ENCODE assay signal across 18 mouse cellular contexts in the genomic region with DNA sequence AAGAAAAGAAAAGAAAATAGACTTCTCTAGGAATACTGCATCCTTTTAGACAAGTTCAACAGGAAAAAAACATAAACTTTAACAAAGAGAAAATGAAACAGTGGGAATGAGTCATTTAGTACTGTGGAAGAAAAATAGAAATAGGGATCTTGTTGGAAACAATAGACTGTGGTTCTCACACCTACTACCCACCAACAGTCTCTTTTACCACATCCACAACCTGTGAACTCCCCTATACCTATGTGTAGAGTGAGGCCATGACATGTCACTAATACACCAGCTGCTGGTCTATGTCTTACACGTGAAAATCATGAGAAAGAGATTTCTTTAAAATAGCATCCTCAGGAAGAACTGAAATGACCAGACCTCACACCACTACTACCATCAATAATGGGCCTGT. TPM values are rescaled to one million over a fixed set of nuclear protein-coding genes. Genes with fewer than 3 reads are reported as not detected.
DNase-seq lines count a peak whose midpoint lies in the region; ATAC-seq and TF ChIP-seq lines count a peak whose summit lies in the region.
"Had no signal": no experiment of that assay in that cellular context is flagged by ENCODE, and none has a peak within 500 bp of the region (broad histone marks: within the 10 kb centered on the region; RNA-seq: fewer than 3 reads in every experiment).

No protein-coding gene starts in this region.

- DNase-seq in induced T-regulatory cell, adult 2 months (ENCODE audit: low read depth), result peak; percentile 53
- no peak for DNase-seq in heart, postnatal 4 days
- no peak for DNase-seq in hindbrain, postnatal 0 days (ENCODE audit: low spot score)
- no peak for DNase-seq in heart, adult 2 months
- DNase-seq: adrenal gland, adult 8-10 months; adrenal gland, postnatal 14 days; adrenal gland, postnatal 36 days; cerebellum, adult 11-12 months; cerebellum, adult 2 months; cerebellum, adult 9-10 months; cerebellum, postnatal 10 days; cerebellum, postnatal 25 days; forebrain, postnatal 0 days had no signal

- no peaks in the 10 kb centered on the region for H3K79me2 ChIP-seq in heart, adult 2 months (replicated peaks; ENCODE audit: control insufficient read depth, insufficient read depth, low read length)

- 77% methylated on average over 1 of the region's 1 CpGs for WGBS in hindbrain, postnatal 0 days
- WGBS in heart, adult 2 months, result 72% methylated on average over 1 of the region's 1 CpGs

- H3K27ac ChIP-seq in hindbrain, postnatal 0 days, result no peak overlapping the region
- no peak overlapping the region for H3K27ac ChIP-seq in heart, adult 2 months
- H3K27ac ChIP-seq: embryonic facial prominence, embryonic 10.5 days; embryonic facial prominence, embryonic 12.5 days; forebrain, embryonic 13.5 days; forebrain, embryonic 15.5 days had no signal

- H3K9me3 ChIP-seq in hindbrain, postnatal 0 days (ENCODE audit: low read length), result no peaks in the 10 kb centered on the region
- H3K9me3 ChIP-seq: embryonic facial prominence, embryonic 10.5 days; embryonic facial prominence, embryonic 12.5 days; forebrain, embryonic 13.5 days; forebrain, embryonic 15.5 days had no signal

- no peak overlapping the region for H3K4me2 ChIP-seq in hindbrain, postnatal 0 days (ENCODE audit: low read depth, low read length)
- H3K4me2 ChIP-seq: embryonic facial prominence, embryonic 12.5 days; forebrain, embryonic 13.5 days; forebrain, embryonic 15.5 days had no signal

- no peaks in the 10 kb centered on the region for H3K36me3 ChIP-seq in hindbrain, postnatal 0 days (ENCODE audit: insufficient read depth, low read length)
- H3K36me3 ChIP-seq in heart, adult 2 months (ENCODE audit: control insufficient read depth, insufficient read depth, low read length), result no peaks in the 10 kb centered on the region
- H3K36me3 ChIP-seq: embryonic facial prominence, embryonic 12.5 days had no signal

- H3K27me3 ChIP-seq in hindbrain, postnatal 0 days (ENCODE audit: insufficient read depth, low read length), result no peaks in the 10 kb centered on the region
- H3K27me3 ChIP-seq in heart, adult 2 months (ENCODE audit: control insufficient read depth, insufficient read depth, low read length), result no peaks in the 10 kb centered on the region
- H3K27me3 ChIP-seq: embryonic facial prominence, embryonic 12.5 days; forebrain, embryonic 13.5 days; forebrain, embryonic 15.5 days had no signal

- TF ChIP-seq POLR2A in heart, adult 2 months (IDR thresholded peaks at IDR 0.05; ENCODE audit: insufficient read depth, low read depth, low read length), result no peak

- H3K9ac ChIP-seq in hindbrain, postnatal 0 days (replicated peaks; ENCODE audit: low read length), result no peak overlapping the region
- H3K9ac ChIP-seq in heart, adult 2 months (ENCODE audit: low read depth, low read length), result no peak overlapping the region
- H3K9ac ChIP-seq: embryonic facial prominence, embryonic 12.5 days; forebrain, embryonic 13.5 days; forebrain, embryonic 15.5 days; forebrain, postnatal 0 days had no signal

- no peak for TF ChIP-seq EP300 in heart, adult 2 months (IDR thresholded peaks at IDR 0.05; ENCODE audit: insufficient read depth, low read depth, low read length)

- no peak for TF ChIP-seq CTCF in hindbrain, postnatal 0 days (IDR thresholded peaks at IDR 0.05; ENCODE audit: low read depth)
- TF ChIP-seq CTCF in heart, adult 2 months (IDR thresholded peaks at IDR 0.05), result no peak

- intact Hi-C loops in heart, adult 2 months (cut with DNase I), result no loop called here

- no peaks in the 10 kb centered on the region for H3K4me1 ChIP-seq in hindbrain, postnatal 0 days (ENCODE audit: insufficient read depth, low read length)
- no peaks in the 10 kb centered on the region for H3K4me1 ChIP-seq in heart, adult 2 months (ENCODE audit: control insufficient read depth, insufficient read depth, low read length)
- H3K4me1 ChIP-seq: embryonic facial prominence, embryonic 10.5 days; embryonic facial prominence, embryonic 12.5 days; forebrain, embryonic 13.5 days; forebrain, embryonic 15.5 days had no signal

- H3K4me3 ChIP-seq in hindbrain, postnatal 0 days (ENCODE audit: low read length), result no peak overlapping the region
- no peak overlapping the region for H3K4me3 ChIP-seq in heart, adult 2 months
- H3K4me3 ChIP-seq: embryonic facial prominence, embryonic 10.5 days; embryonic facial prominence, embryonic 12.5 days; forebrain, embryonic 13.5 days; forebrain, embryonic 15.5 days had no signal

- peak; percentile 29 for ATAC-seq in CD4-positive, CD25-positive, alpha-beta regulatory T cell, adult 4 months
- ATAC-seq in hindbrain, postnatal 0 days, result no peak
- ATAC-seq: forebrain, embryonic 13.5 days; forebrain, embryonic 15.5 days; forebrain, postnatal 0 days had no signal

RNA-seq across cellular contexts. Expression of a gene that starts 14.8 kb away (rescaled TPM):
- 10 to 100 TPM; 54.0 to 72.0 TPM for polyA plus RNA-seq in CD4-positive, CD25-positive, alpha-beta regulatory T cell, adult 4 months (2017; shearing (Covaris generic))
- total RNA-seq in heart, postnatal 4 days (2021), result 10 to 100 TPM; 16.3 to 19.1 TPM
- total RNA-seq in hindbrain, postnatal 0 days (2014; rRNA removed), result 36.5 and 37.1 TPM in 2 replicates
- polyA plus RNA-seq in hindbrain, postnatal 0 days (2015; fragmentation: Nextera tagmentation; extraction: Ambion mirVana), result 67.5 and 68.3 TPM in 2 replicates
- 1 to 10 TPM; 9.3 to 9.8 TPM for total RNA-seq in heart, adult 2 months (2021)
- polyA plus RNA-seq in heart, adult 2 months (2012; rRNA removed), result 2.9 and 6.8 TPM in 2 replicates

RNA-seq across cellular contexts. Expression of a gene that starts 41.2 kb away (rescaled TPM):
- polyA plus RNA-seq in CD4-positive, CD25-positive, alpha-beta regulatory T cell, adult 4 months (2017; shearing (Covaris generic)), result 10 to 100 TPM; 65.5 to 69.4 TPM
- 10 to 100 TPM; 28.2 to 28.9 TPM for total RNA-seq in heart, postnatal 4 days (2021)
- total RNA-seq in hindbrain, postnatal 0 days (2014; rRNA removed), result 18.6 and 36.3 TPM in 2 replicates
- 24.7 and 25.8 TPM in 2 replicates for polyA plus RNA-seq in hindbrain, postnatal 0 days (2015; fragmentation: Nextera tagmentation; extraction: Ambion mirVana)
- total RNA-seq in heart, adult 2 months (2021), result 10 to 100 TPM; 45.5 to 52.7 TPM
- 32.8 and 51.0 TPM in 2 replicates for polyA plus RNA-seq in heart, adult 2 months (2012; rRNA removed)
